Mouse (Mus musculus): ENCODE data around the gene Gpr89. TPM values are rescaled to one million over a fixed set of nuclear protein-coding genes. Genes with fewer than 3 reads are reported as not detected.

Gpr89 gene
- polyA plus RNA-seq, 1 experiment, result 33.4 TPM

DNA sequence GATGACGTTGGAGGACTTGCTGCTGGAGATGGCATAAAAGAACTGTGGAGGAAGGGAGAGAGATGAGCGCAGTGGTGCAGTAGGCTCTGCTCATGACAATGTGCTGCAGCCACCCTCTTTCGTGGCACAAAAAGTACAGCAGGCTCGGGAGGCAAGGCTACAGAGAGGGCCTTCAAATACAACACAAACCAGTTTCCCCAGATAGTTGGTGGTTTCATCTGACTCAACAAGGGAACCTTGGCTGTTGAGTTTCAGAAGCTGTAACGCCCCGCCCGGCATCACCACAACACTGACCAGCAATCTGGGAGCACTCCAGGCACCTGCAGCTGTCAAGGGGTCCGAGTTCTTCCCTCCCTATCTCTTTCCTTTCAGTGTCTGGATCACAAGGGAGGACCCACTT lies 32.6 kb downstream of the Gpr89 start:
- H3K4me1 ChIP-seq (ENCODE audit: control insufficient read depth, insufficient read depth, low read length), result no peaks in the 10 kb centered on the region
- H3K4me3 ChIP-seq (ENCODE audit: insufficient read depth, low read length), result no peak overlapping the region
- no peak for TF ChIP-seq CTCF (IDR thresholded peaks at IDR 0.05; ENCODE audit: borderline replicate concordance, insufficient read depth, low read length)
- TF ChIP-seq POLR2A (IDR thresholded peaks at IDR 0.05; ENCODE audit: low read depth, low read length), result no peak
- no peak overlapping the region for H3K27ac ChIP-seq (ENCODE audit: insufficient read depth, low read length)

DNA sequence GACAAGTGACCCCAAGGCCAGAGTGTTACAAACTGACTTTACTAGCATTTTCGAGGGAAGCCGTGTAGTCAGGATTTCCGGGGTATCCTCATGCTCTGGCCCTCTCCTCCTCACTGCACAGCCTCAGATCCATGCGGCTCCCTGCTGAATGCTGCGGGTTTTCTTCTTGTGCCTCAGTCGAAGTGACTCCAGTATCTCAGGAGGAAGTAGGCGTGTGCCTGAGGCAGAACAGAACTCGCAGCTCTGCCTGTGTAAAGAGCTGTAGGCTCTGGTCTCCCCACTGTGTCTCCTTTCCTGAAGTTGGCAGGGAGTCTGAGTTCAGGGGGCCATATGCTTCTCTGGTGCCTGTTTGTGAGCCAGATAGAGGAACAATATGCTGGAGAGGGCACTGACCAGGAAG lies 34.1 kb downstream of the Gpr89 start:
- no peaks in the 10 kb centered on the region for H3K4me1 ChIP-seq (ENCODE audit: control insufficient read depth, insufficient read depth, low read length)
- no peak for TF ChIP-seq CTCF (IDR thresholded peaks at IDR 0.05; ENCODE audit: borderline replicate concordance, insufficient read depth, low read length)
- TF ChIP-seq POLR2A (IDR thresholded peaks at IDR 0.05; ENCODE audit: low read depth, low read length), result no peak
- no peak overlapping the region for H3K27ac ChIP-seq (ENCODE audit: insufficient read depth, low read length)
- H3K4me3 ChIP-seq (ENCODE audit: insufficient read depth, low read length), result no peak overlapping the region

DNA sequence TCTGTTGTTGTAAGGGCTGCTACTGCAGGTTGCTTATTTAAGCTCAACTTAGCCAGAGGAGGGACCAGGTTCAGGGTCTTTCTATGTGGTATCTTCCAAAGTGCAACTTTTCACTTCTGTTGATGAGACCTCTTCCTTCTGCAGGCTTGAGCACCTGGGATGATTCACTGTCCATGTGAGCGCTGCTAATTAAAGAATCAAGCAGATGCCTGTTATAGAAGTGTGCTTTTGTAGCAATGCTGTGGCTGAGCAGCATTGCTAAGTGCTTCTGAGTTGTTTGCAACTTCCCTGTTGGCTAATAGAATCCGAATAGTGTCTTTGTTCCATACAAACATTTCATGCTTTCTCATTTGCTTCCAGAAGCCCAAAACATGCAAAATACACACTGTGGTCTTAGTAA lies 34.9 kb downstream of the Gpr89 start:
- H3K4me3 ChIP-seq (ENCODE audit: insufficient read depth, low read length), result no peak overlapping the region
- no peaks in the 10 kb centered on the region for H3K4me1 ChIP-seq (ENCODE audit: control insufficient read depth, insufficient read depth, low read length)
- TF ChIP-seq CTCF (IDR thresholded peaks at IDR 0.05; ENCODE audit: borderline replicate concordance, insufficient read depth, low read length) (no peak), POLR2A (IDR thresholded peaks at IDR 0.05; ENCODE audit: low read depth, low read length) (no peak)
- no peak overlapping the region for H3K27ac ChIP-seq (ENCODE audit: insufficient read depth, low read length)

DNA sequence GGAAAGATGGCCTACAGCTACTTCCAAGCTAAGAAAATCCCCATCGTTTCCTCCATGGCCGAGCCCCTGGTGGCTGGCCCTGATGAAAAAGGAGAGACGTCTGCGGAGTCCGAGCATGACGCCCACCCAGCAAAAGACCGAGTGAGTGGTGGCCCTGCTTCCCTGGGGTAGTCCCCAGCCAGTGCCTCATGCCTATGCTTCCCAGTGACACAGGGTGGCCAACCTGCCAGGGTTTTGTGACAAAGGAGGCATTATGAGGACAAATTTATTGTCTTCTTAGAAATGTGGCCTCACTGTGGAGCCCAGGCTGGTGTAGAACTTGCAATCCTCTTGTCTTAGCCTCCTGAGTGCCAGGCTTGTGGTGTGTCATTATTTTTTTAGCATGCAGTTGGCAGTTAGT lies 36.1 kb downstream of the Gpr89 start:
- TF ChIP-seq CTCF (IDR thresholded peaks at IDR 0.05; ENCODE audit: borderline replicate concordance, insufficient read depth, low read length) (no peak), POLR2A (IDR thresholded peaks at IDR 0.05; ENCODE audit: low read depth, low read length) (no peak)
- H3K27ac ChIP-seq (ENCODE audit: insufficient read depth, low read length), result no peak overlapping the region
- no peak overlapping the region for H3K4me3 ChIP-seq (ENCODE audit: insufficient read depth, low read length)
- no peaks in the 10 kb centered on the region for H3K4me1 ChIP-seq (ENCODE audit: control insufficient read depth, insufficient read depth, low read length)

DNA sequence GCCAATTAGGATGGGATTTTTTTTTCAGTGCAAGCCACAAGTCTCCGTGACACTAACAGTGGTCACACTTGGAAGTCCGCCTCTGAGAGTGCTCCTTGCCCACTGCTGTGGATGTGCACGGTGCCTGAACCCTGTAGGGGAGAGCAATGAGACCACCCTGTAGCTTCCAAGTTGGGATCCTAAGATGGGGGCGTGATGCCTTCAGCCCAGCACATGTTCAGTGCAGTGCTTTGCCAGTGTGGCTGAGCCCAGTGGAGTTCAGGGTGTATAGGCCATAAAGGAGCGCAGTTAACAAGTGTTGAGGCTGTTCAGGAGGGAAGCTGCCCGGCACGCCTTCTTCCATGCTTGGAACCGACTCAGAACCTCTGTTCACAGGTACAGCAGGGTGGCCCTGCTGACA lies 36.6 kb downstream of the Gpr89 start:
- no peak overlapping the region for H3K4me3 ChIP-seq (ENCODE audit: insufficient read depth, low read length)
- no peak overlapping the region for H3K27ac ChIP-seq (ENCODE audit: insufficient read depth, low read length)
- no peaks in the 10 kb centered on the region for H3K4me1 ChIP-seq (ENCODE audit: control insufficient read depth, insufficient read depth, low read length)
- TF ChIP-seq POLR2A (IDR thresholded peaks at IDR 0.05; ENCODE audit: low read depth, low read length), result no peak
- TF ChIP-seq CTCF (IDR thresholded peaks at IDR 0.05; ENCODE audit: borderline replicate concordance, insufficient read depth, low read length), result no peak

DNA sequence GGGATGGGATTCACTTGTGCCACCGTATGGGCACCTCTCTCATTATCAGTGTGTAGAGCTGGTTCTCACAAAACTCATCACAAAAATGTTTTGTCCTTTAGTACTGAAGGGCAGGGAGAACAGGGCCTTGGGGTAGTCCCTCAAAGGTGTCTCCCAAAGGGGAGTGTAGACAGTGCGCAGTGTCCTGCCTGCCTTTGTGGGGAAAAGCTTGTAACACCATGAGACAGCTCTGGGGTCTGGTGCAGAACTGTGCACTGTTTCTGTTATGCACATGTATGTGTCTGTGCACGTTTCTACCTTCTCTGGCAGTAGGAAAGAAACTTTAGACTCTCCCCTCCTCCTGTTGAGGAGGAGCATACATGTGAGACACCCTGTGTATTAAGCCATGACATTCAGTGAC lies 37.3 kb downstream of the Gpr89 start:
- Histone ChIP-seq H3K27ac (ENCODE audit: insufficient read depth, low read length) (no peak overlapping the region), H3K4me1 (ENCODE audit: control insufficient read depth, insufficient read depth, low read length) (no peaks in the 10 kb centered on the region), H3K4me3 (ENCODE audit: insufficient read depth, low read length) (no peak overlapping the region)
- no peak for TF ChIP-seq CTCF (IDR thresholded peaks at IDR 0.05; ENCODE audit: borderline replicate concordance, insufficient read depth, low read length)
- no peak for TF ChIP-seq POLR2A (IDR thresholded peaks at IDR 0.05; ENCODE audit: low read depth, low read length)

DNA sequence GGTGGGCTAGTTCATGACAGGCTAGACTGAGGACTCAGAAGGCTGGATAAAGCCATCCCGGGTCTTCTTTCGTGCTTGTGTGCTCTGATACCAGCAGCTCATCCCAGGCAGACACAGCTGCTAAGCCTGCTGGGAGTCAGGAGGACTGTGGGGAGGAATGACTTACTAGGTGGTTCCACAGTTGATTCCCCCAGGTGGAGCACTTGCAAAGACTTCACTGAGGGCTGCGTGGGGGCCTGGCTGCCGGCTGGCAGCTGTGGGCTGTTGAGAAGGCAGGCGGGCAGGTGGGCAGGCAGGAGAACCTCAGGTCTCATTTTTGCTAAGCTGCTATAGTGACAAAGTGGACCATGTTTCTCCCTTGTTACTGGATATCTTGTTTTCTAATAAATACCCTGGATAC lies 44.6 kb downstream of the Gpr89 start:
- TF ChIP-seq CTCF (IDR thresholded peaks at IDR 0.05; ENCODE audit: borderline replicate concordance, insufficient read depth, low read length) (no peak), POLR2A (IDR thresholded peaks at IDR 0.05; ENCODE audit: low read depth, low read length) (no peak)
- H3K4me3 ChIP-seq (ENCODE audit: insufficient read depth, low read length), result no peak overlapping the region
- no peaks in the 10 kb centered on the region for H3K4me1 ChIP-seq (ENCODE audit: control insufficient read depth, insufficient read depth, low read length)
- H3K27ac ChIP-seq (ENCODE audit: insufficient read depth, low read length), result no peak overlapping the region

DNA sequence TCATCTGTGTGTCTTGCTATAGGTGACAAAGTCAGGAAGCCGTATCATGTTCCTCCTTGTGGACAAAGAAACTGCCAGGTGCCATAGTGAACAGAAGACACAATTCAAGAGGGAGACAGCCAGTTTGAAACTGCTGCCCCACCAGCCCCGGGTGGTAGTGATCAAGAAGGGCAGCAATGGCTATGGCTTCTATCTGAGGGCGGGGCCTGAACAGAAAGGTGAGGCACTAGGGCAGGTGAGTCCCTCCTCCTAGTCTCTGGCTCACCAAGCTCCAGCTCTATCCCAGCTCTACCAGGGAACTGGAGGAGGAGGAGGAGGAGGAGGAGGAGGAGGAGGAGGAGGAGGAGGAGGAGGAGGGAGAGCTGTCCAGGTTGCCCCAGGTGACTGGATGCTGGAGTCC lies 49.3 kb downstream of the Gpr89 start:
- no peak overlapping the region for H3K4me3 ChIP-seq (ENCODE audit: insufficient read depth, low read length)
- no peaks in the 10 kb centered on the region for H3K4me1 ChIP-seq (ENCODE audit: control insufficient read depth, insufficient read depth, low read length)
- TF ChIP-seq POLR2A (IDR thresholded peaks at IDR 0.05; ENCODE audit: low read depth, low read length) (no peak), CTCF (IDR thresholded peaks at IDR 0.05; ENCODE audit: borderline replicate concordance, insufficient read depth, low read length) (no peak)
- H3K27ac ChIP-seq (ENCODE audit: insufficient read depth, low read length), result no peak overlapping the region

DNA sequence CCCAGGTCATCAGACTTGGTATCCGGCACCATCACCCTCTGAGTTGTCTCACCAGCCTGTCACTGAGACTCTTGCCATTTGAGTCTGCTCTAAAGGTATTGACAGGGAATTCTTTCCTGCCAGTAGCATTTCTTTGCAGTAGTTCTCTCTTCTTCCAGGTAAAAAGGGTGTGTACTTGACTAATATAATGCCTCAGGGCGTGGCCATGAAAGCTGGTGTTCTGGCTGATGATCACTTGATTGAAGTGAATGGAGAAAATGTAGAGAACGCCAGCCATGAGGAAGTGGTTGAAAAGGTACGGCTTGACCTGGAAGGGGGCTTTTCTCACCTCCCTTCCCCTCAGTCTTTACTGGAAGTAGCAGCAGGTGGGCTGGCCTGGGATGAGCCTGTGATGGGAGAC lies 50.8 kb downstream of the Gpr89 start:
- H3K4me1 ChIP-seq (ENCODE audit: control insufficient read depth, insufficient read depth, low read length), result no peaks in the 10 kb centered on the region

DNA sequence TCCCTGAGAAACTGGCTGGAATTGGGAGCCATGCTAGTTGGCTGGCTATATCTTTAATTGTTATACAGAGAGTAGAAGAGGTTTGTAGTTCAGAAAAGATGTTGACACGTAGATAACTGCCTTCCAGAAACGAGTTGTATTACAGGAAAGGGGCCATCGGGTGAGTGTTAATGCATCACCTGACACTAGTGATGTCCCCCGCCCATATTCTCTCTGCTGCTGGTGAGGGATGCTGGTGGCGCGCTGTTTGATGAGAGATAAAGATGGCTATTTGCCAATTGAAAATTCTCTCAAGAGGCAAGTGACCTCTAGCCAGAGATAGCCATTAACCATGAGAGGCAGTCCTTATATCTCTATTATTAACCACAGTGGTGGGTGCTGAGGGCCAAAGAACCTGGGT lies 52.6 kb downstream of the Gpr89 start:
- no peak overlapping the region for H3K4me3 ChIP-seq (ENCODE audit: insufficient read depth, low read length)
- TF ChIP-seq POLR2A (IDR thresholded peaks at IDR 0.05; ENCODE audit: low read depth, low read length) (no peak), CTCF (IDR thresholded peaks at IDR 0.05; ENCODE audit: borderline replicate concordance, insufficient read depth, low read length) (no peak)
- H3K27ac ChIP-seq (ENCODE audit: insufficient read depth, low read length), result no peak overlapping the region
- H3K4me1 ChIP-seq (ENCODE audit: control insufficient read depth, insufficient read depth, low read length), result no peaks in the 10 kb centered on the region

More for the DNA sequence above, 50.8 kb downstream of the Gpr89 start:
- Histone ChIP-seq H3K27ac (ENCODE audit: insufficient read depth, low read length) (no peak overlapping the region), H3K4me3 (ENCODE audit: insufficient read depth, low read length) (no peak overlapping the region)
- TF ChIP-seq CTCF (IDR thresholded peaks at IDR 0.05; ENCODE audit: borderline replicate concordance, insufficient read depth, low read length), result no peak
- no peak for TF ChIP-seq POLR2A (IDR thresholded peaks at IDR 0.05; ENCODE audit: low read depth, low read length)

DNA sequence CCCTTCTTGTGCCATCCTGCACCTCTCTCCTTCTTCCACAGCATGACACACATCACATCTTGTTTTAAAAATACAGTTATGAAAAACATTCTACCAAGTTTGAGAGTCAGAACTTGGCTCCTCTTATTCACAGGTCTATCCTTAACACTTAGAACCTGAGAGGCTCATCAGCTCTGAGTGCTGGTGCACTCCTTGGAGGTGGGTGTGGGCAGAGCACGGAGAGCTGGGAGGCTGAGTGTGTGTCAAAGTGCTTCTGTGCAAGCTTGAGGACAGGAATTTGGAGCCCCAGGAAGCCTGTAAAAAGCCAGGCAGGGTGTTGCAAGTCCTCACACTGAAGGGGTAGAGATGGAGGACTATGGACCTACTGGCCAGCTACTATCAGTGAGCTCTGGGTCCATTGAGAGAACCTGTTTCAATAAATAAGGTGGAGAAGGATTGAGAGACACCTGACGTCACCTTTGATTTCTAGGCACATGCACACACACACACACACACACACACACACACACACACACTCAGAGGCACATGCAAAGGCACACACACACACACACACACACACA lies 55.9 kb downstream of the Gpr89 start:
- Histone ChIP-seq H3K27ac (ENCODE audit: insufficient read depth, low read length) (no peak overlapping the region), H3K4me1 (ENCODE audit: control insufficient read depth, insufficient read depth, low read length) (no peaks in the 10 kb centered on the region), H3K4me3 (ENCODE audit: insufficient read depth, low read length) (no peak overlapping the region)
- TF ChIP-seq CTCF (IDR thresholded peaks at IDR 0.05; ENCODE audit: borderline replicate concordance, insufficient read depth, low read length) (no peak), POLR2A (IDR thresholded peaks at IDR 0.05; ENCODE audit: low read depth, low read length) (no peak)

All from embryonic fibroblast, embryonic 13.5 days (primary cell).